Mouse (Mus musculus) MEL (cell line): ENCODE data around the gene Ap5s1. TPM values are rescaled to one million over a fixed set of nuclear protein-coding genes. Genes with fewer than 3 reads are reported as not detected.

Experiments
- DNase-seq: peaks from one replicate; pipeline ENCODE4 v3.0.0; 2011; ENCODE audit warnings: low read depth, low spot score
- H3K27ac ChIP-seq: 2 replicates; pipeline ENCODE4 v1.5.1; 2012; ENCODE audit warnings: low read depth, mild to moderate bottlenecking, control low read depth, low read length, moderate library complexity; ENCODE audit not compliant: control insufficient read depth
- H3K27me3 ChIP-seq, 2 experiments: fragments of 150-350 bp in 1 of 2; sonication (generic) in 1 of 2; 2 replicates each; pipeline ENCODE4 v1.6.1; 2012; ENCODE audit warnings: low read length in 2 of 2, mild to moderate bottlenecking in 2 of 2, improper control_type of control experiment in 1 of 2, moderate library complexity in 1 of 2; ENCODE audit not compliant: insufficient read depth in 2 of 2, control insufficient read depth in 1 of 2
- H3K36me3 ChIP-seq, 2 experiments: 2 replicates each; pipeline ENCODE4 v1.6.1; 2012 to 2014; ENCODE audit warnings: low read length in 2 of 2, improper control_type of control experiment in 1 of 2, inconsistent platforms in 1 of 2, mild to moderate bottlenecking in 1 of 2; ENCODE audit not compliant: insufficient read depth in 2 of 2, control insufficient read depth in 1 of 2
- H3K4me1 ChIP-seq, 2 experiments: fragments of 150-350 bp in 1 of 2; sonication (generic) in 1 of 2; 2 replicates each; pipeline ENCODE4 v1.6.1; 2012; ENCODE audit warnings: low read length in 2 of 2, improper control_type of control experiment in 1 of 2, mild to moderate bottlenecking in 1 of 2; ENCODE audit not compliant: insufficient read depth in 2 of 2, control insufficient read depth in 1 of 2
- H3K4me3 ChIP-seq, 2 experiments: fragments of 150-350 bp in 1 of 2; sonication (generic) in 1 of 2; 2 replicates each; pipeline ENCODE4 v1.5.1; 2012; ENCODE audit warnings: low read depth in 2 of 2, low read length in 2 of 2, mild to moderate bottlenecking in 2 of 2, moderate library complexity in 2 of 2, control low read depth in 1 of 2, improper control_type of control experiment in 1 of 2; ENCODE audit not compliant: control insufficient read depth in 1 of 2, insufficient read depth in 1 of 2
- H3K79me2 ChIP-seq: 2 replicates; pipeline ENCODE4 v1.6.1; 2012; ENCODE audit warnings: mild to moderate bottlenecking, low read length, moderate library complexity; ENCODE audit not compliant: control insufficient read depth, poor library complexity, insufficient read depth
- H3K9ac ChIP-seq: 2 replicates; pipeline ENCODE4 v1.6.1; 2012; ENCODE audit warnings: low read depth, mild to moderate bottlenecking, control low read depth, low read length, moderate library complexity; ENCODE audit not compliant: control insufficient read depth, poor library complexity, severe bottlenecking
- H3K9me3 ChIP-seq: fragments of 150-350 bp; sonication (generic); replicated peaks from 2 replicates; pipeline ENCODE4 v1.6.1; 2012; ENCODE audit warnings: mild to moderate bottlenecking, low read length, improper control_type of control experiment, moderate library complexity; ENCODE audit not compliant: insufficient read depth
- CHD1 ChIP-seq: IDR thresholded peaks from 2 replicates; pipeline ENCODE4 v1.6.1; 2012; ENCODE audit warnings: low read depth, mild to moderate bottlenecking, inconsistent platforms, low read length, improper control_type of control experiment
- CTCF ChIP-seq, 3 experiments: IDR thresholded peaks in 2 of 3; conservative IDR thresholded peaks in 1 of 3; 2 replicates each; pipeline ENCODE4 v1.5.1; 2011 to 2012; ENCODE audit warnings: low read length in 3 of 3, low read depth in 2 of 3, mild to moderate bottlenecking in 2 of 3, improper control_type of control experiment in 1 of 3, inconsistent platforms in 1 of 3, mixed read lengths in 1 of 3, moderate library complexity in 1 of 3; ENCODE audit not compliant: control insufficient read depth in 1 of 3, insufficient read depth in 1 of 3, poor library complexity in 1 of 3, severe bottlenecking in 1 of 3
- ELF1 ChIP-seq: IDR thresholded peaks from 2 replicates; pipeline ENCODE4 v1.6.1; 2014; ENCODE audit warnings: low read depth, mild to moderate bottlenecking, inconsistent platforms, low read length, improper control_type of control experiment, moderate library complexity
- EP300 ChIP-seq, 2 experiments: IDR thresholded peaks; 2 replicates each; pipeline ENCODE4 v1.6.1; 2011; ENCODE audit warnings: improper control_type of control experiment in 2 of 2, low read length in 2 of 2, low read depth in 1 of 2, mild to moderate bottlenecking in 1 of 2
- ETS1 ChIP-seq: IDR thresholded peaks from 2 replicates; pipeline ENCODE4 v1.6.1; 2012; ENCODE audit warnings: low read depth, mild to moderate bottlenecking, inconsistent platforms, low read length, improper control_type of control experiment, moderate library complexity
- GABPA ChIP-seq: IDR thresholded peaks from 2 replicates; pipeline ENCODE4 v1.6.1; 2012; ENCODE audit warnings: low read depth, mild to moderate bottlenecking, inconsistent platforms, low read length, improper control_type of control experiment, moderate library complexity
- HCFC1 ChIP-seq: IDR thresholded peaks from 2 replicates; pipeline ENCODE4 v1.6.1; 2012; ENCODE audit warnings: low read depth, mild to moderate bottlenecking, inconsistent platforms, low read length, improper control_type of control experiment, moderate library complexity
- KAT2A ChIP-seq: conservative IDR thresholded peaks from 2 replicates; pipeline ENCODE4 v1.6.1; 2012; ENCODE audit warnings: low read depth, low read length, improper control_type of control experiment, inconsistent platforms
- MAX ChIP-seq: IDR thresholded peaks from 2 replicates; pipeline ENCODE4 v1.6.1; 2011; ENCODE audit warnings: low read length, improper control_type of control experiment
- MAZ ChIP-seq: IDR thresholded peaks from 2 replicates; pipeline ENCODE4 v1.6.1; 2012; ENCODE audit warnings: low read depth, mild to moderate bottlenecking, inconsistent platforms, low read length, improper control_type of control experiment
- MXI1 ChIP-seq: IDR thresholded peaks from 2 replicates; pipeline ENCODE4 v1.6.1; 2011; ENCODE audit warnings: mild to moderate bottlenecking, low read depth, low read length, improper control_type of control experiment
- MYC ChIP-seq: IDR thresholded peaks from 2 replicates; pipeline ENCODE4 v1.6.1; 2011; ENCODE audit warnings: low read depth, mild to moderate bottlenecking, low read length, improper control_type of control experiment, moderate library complexity
- NELFE ChIP-seq: IDR thresholded peaks from 2 replicates; pipeline ENCODE4 v1.6.1; 2011; ENCODE audit warnings: low read depth, low read length, improper control_type of control experiment
- POLR2A ChIP-seq, 2 experiments: IDR thresholded peaks; 2 replicates each; pipeline ENCODE4 v1.6.1; 2011 to 2012; ENCODE audit warnings: low read length in 2 of 2, mild to moderate bottlenecking in 2 of 2, control low read depth in 1 of 2, improper control_type of control experiment in 1 of 2, low read depth in 1 of 2, moderate library complexity in 1 of 2; ENCODE audit not compliant: control insufficient read depth in 1 of 2, insufficient read depth in 1 of 2, poor library complexity in 1 of 2
- POLR2AphosphoS2 ChIP-seq: IDR thresholded peaks from 2 replicates; pipeline ENCODE4 v1.6.1; 2011; ENCODE audit warnings: low read length, improper control_type of control experiment
- SIN3A ChIP-seq: IDR thresholded peaks from 2 replicates; pipeline ENCODE4 v1.6.1; 2012; ENCODE audit warnings: low read length, improper control_type of control experiment, inconsistent platforms
- TBP ChIP-seq: IDR thresholded peaks from 2 replicates; pipeline ENCODE4 v1.8.0; 2011; ENCODE audit warnings: low read depth, low read length, improper control_type of control experiment
- TCF12 ChIP-seq: IDR thresholded peaks from 2 replicates; pipeline ENCODE4 v1.6.1; 2014; ENCODE audit warnings: low read depth, mild to moderate bottlenecking, inconsistent platforms, low read length, improper control_type of control experiment, moderate library complexity
- USF1 ChIP-seq: IDR thresholded peaks from 2 replicates; pipeline ENCODE4 v1.6.1; 2014; ENCODE audit warnings: low read depth, mild to moderate bottlenecking, inconsistent platforms, low read length, improper control_type of control experiment, moderate library complexity
- ZC3H11A ChIP-seq: IDR thresholded peaks from 2 replicates; pipeline ENCODE4 v1.6.1; 2012; ENCODE audit warnings: low read depth, mild to moderate bottlenecking, inconsistent platforms, low read length, improper control_type of control experiment
- ZMIZ1 ChIP-seq: IDR thresholded peaks from 2 replicates; pipeline ENCODE4 v1.6.1; 2012; ENCODE audit warnings: low read depth, mild to moderate bottlenecking, inconsistent platforms, low read length, improper control_type of control experiment, moderate library complexity
- polyA plus RNA-seq, 2 experiments: library from polyadenylated mRNA; stranded (reverse) in 1 of 2; unstranded in 1 of 2; fragments of >175 nt in 1 of 2; fragments of >200 nt in 1 of 2; gene quantifications; 2 replicates each; pipeline versions ENCODE4 v1.2.1 to v1.2.4; 2012; ENCODE audit warnings: low replicate concordance in 2 of 2, low read depth in 1 of 2; ENCODE audit not compliant: insufficient read length in 2 of 2, insufficient read depth in 1 of 2, missing spikeins in 1 of 2
- total RNA-seq: library from RNA; depleted of rRNA; stranded (reverse); fragments of 300-350 nt; gene quantifications from 2 replicates; pipeline ENCODE4 v1.2.3, GENCODE M21; 2012

Ap5s1 gene
- total and polyA plus RNA-seq, 3 experiments: 9.6 to 12.7 TPM; not detected in 1

DNA sequence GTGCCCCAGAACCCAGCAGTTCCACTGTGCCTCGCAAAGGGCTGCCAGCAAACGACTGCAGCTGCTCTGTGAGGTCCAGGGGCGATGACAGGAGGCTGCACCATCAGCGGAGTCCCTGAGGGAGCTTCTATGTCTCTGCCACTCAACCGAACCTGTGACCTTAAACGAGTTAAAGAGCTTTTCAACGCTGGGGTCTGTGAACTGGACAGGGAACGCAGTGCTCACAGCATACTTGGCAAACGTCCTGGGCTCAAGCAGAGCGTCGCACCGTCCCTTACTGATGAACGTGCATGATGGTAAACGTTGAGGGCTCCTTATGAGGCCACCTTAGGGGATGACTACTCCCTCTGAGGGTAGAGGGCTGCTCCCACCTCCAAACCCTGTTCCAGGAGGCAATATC, 20.5 kb upstream of the Ap5s1 start:
- Histone ChIP-seq H3K27me3 (no peaks in the 10 kb centered on the region), H3K9me3 (no peaks in the 10 kb centered on the region), H3K36me3 (peaks cover 0 to 31% of the 10 kb centered on the region in 2 experiments; a peak in 2 of 4 replicates), H3K27ac (peak overlapping the region; percentile 34), H3K79me2 (no peaks in the 10 kb centered on the region; the same call in none of the 2 replicates)
- DNase-seq: no peak
- TF ChIP-seq MAX: peak; percentile 53; the same call in 1 of the 2 replicates
- TF ChIP-seq KAT2A: no peak
- TF ChIP-seq USF1: no peak
- no peak for TF ChIP-seq GABPA
- no peak for TF ChIP-seq MYC
- 0 out of 4 replicates have a peak, but pooled peaks of 1 of the 2 experiments have one; percentile 8 for TF ChIP-seq POLR2A (IDR thresholded peaks at IDR 0.05; ENCODE audit: control insufficient read depth in 1 of 2, insufficient read depth in 1 of 2, low read depth in 1 of 2, low read length in 2 of 2, poor library complexity in 1 of 2)
- TF ChIP-seq, all 39 proteins: peak for 2
- Histone ChIP-seq H3K4me3 (peak overlapping the region; percentile 46 to 65), H3K4me1 (peaks cover 15 to 33% of the 10 kb centered on the region in 2 experiments), H3K9ac (peak overlapping the region; percentile 69)

DNA sequence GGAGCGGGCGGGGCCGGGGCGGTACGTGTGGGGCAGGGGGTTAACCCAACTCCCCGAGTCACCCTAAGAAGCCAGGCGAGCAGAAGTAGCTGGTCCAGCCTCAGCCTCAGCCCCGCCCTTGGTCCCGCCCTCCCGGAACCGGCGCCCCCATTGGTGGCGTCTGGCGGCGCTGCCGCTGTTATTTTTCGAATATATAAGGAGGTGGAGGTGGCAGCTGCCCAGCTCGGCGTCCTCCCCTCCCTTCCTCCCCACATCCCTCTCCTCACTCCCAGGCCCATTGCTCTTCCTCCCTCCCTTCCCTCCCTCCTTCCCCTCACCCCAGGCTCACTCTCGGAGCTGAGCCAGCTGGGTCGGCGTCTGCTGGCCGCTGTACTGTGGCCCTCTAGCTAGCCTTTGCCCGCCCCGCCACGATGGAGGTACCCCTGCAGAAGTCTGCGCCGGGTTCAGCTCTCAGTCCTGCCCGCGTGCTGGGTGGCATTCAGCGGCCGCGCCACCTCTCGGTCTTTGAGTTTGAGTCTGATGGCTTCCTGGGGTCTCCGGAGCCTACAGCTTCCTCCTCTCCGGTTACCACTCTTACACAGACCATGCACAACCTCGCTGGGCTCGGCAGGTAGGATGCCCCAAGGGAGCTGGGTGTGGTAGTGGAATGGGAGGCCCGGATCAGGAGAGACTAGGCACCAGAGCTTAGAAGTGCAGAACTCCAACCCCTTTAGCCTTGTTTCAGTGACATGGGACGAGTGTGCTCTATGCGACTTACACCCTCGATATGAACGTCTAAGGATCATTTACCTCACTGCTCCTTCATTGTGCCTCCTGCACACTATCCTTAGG, 19.9 kb upstream of the Ap5s1 start, which contains the start of the genes Cdc25b and Spef1:
Gene Cdc25b, plus strand, starts transcription at position 179 of the 831 bp plus-strand sequence.
Gene Spef1, minus strand, starts transcription at position 512 of the 831 bp plus-strand sequence.
- DNase-seq: peak; percentile 92
- TF ChIP-seq KAT2A: no peak
- TF ChIP-seq ZC3H11A: no peak
- peak; percentile 21 to 71; a peak in 2 of 4 replicates for TF ChIP-seq POLR2A (IDR thresholded peaks at IDR 0.05; ENCODE audit: control insufficient read depth in 1 of 2, insufficient read depth in 1 of 2, low read depth in 1 of 2, low read length in 2 of 2, poor library complexity in 1 of 2)
- TF ChIP-seq TBP: peak; percentile 57
- TF ChIP-seq MXI1: peak; percentile 47; the same call in 1 of the 2 replicates
- peak in 2 of 3 experiments; percentile 6 to 19; a peak in 3 of 6 replicates for TF ChIP-seq CTCF (IDR thresholded peaks at IDR 0.05 in 2 of 3, conservative IDR thresholded peaks at IDR 0.05 in 1 of 3; ENCODE audit: control insufficient read depth in 1 of 3, insufficient read depth in 1 of 3, low read depth in 2 of 3, low read length in 3 of 3, poor library complexity in 1 of 3, severe bottlenecking in 1 of 3)
- TF ChIP-seq ETS1: 0 out of 2 replicates have a peak, but pooled peaks have one; percentile 14
- TF ChIP-seq ELF1: peak; percentile 65
- TF ChIP-seq TCF12: peak; percentile 27; the same call in 1 of the 2 replicates
- peak; percentile 66; the same call in 1 of the 2 replicates for TF ChIP-seq POLR2AphosphoS2
- peak; percentile 72 for TF ChIP-seq NELFE
- peak; percentile 78; the same call in 1 of the 2 replicates for TF ChIP-seq ZMIZ1
- 0 out of 2 replicates have a peak, but pooled peaks have one; percentile 29 for TF ChIP-seq HCFC1
- TF ChIP-seq SIN3A: peak; percentile 70
- no peak for TF ChIP-seq EP300 (IDR thresholded peaks at IDR 0.05; ENCODE audit: low read depth in 1 of 2, low read length in 2 of 2)
- no peak; the same call in 1 of the 2 replicates for TF ChIP-seq MAX
- 0 out of 2 replicates have a peak, but pooled peaks have one; percentile 43 for TF ChIP-seq MAZ
- peak; percentile 82; the same call in 1 of the 2 replicates for TF ChIP-seq CHD1
- H3K9me3 ChIP-seq: no peaks in the 10 kb centered on the region
- H3K36me3 ChIP-seq: peaks cover 0 to 31% of the 10 kb centered on the region in 2 experiments; a peak in 2 of 4 replicates
- H3K27me3 ChIP-seq: no peaks in the 10 kb centered on the region
- peak within 1 kb of the TSS; percentile 79 for H3K9ac ChIP-seq
- H3K4me3 ChIP-seq: peak within 1 kb of the TSS; percentile 84 to 88
- H3K4me1 ChIP-seq: peaks cover 15 to 33% of the 10 kb centered on the region in 2 experiments
- H3K79me2 ChIP-seq: no peaks in the 10 kb centered on the region; the same call in none of the 2 replicates
- H3K27ac ChIP-seq: peak within 1 kb of the TSS; percentile 48
